Mouse (Mus musculus): ENCODE results near the gene Ifi208.
"Not testable (repeated sequence)": the region's sequence is repeated elsewhere in the genome, so short reads cannot be mapped to it uniquely, and the experiment has no call there.

Gene Ifi208

DNA sequence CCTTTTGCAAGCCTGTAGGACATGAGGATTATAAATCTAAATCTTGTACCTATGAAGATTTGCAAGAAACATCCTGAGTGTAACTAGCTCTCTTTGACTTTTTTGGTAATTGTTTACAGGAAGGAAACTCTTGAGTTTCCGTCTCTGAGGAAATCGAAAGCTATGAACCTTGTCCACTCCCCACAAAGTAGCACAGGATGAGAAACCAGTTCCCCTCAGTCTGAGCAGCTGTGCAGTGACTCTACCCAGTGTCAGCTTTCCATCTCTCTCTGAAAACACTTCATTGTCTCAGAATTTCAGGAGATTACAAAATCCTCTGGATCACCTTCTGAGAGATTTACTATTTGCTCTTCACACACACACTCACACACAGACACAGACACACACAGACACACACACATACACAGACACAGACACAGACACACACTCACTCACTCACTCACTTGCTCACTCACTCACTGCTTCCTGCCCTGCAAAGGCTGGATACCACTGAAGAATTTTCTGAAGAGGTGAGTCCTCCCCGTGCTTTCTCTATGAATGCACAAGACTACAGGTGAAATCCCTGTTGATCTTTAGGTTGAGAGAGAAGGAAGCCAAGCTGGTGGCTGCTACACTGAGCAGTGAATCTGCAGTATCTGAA, at the start of gene Ifi208:
TSS of gene Ifi208 (plus strand) at position 218 of the 640 bp plus-strand sequence.
- not testable (repeated sequence) for DNase-seq (ENCODE audit: low spot score)

DNA sequence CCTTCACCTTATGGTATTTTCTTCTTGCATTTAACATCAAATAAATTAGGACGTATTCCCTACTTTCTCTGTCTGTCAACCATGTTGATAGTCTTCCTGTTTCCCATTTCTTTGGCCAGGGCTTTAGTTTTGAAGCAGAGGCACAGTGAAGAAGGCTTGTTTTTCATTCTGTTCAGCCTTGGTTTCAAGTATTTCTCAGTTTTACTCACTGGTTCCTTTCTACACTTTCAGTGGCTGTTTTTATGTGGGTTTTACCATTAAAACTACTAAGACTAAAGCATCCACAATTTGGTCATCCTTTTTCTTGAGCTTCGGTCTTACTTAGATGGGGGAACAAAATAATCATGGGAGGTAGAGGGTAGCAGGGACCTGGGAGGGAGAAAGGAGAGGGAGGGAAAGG, 49.4 kb upstream of the Ifi208 start:
- no peak for DNase-seq (ENCODE audit: low spot score)

DNA sequence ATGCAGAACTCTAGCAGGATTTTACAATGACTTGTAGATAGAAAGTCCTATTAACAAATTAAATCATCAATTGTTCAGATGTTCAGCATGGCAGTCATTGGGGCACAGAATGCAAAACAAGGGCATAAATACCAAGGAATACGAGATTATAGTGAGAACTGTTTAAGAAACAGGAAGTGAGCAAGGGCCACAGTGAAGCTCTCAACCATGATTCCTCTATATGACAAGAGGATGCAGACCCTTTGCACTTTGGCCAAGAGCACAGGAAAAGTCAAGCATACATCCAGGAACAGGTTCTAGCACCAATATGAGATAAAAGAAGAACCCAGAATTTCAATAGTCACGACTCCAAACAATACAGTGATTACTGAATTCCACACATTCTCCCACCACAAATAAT, 46.8 kb upstream of the Ifi208 start:
- no peak for DNase-seq (ENCODE audit: low spot score)

DNA sequence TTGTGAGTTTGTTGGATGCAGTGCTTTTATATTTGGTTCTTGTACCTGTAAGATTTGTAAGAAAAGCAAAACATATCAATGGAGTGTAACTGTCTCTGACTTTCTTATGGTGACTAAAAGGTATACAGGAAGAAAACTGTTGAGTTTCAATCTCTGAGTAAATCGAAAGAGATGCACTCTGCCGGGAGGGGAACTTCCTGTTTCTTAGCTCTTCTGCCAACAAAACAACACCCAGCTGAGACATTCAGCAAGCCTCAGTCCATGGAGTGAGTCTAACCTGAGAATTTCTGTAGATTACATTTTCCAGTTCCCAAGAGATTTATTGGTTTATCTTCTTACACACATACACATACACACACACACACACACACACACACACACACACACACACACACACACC, 42.9 kb upstream of the Ifi208 start, which contains the start of gene Ifi209:
TSS of gene Ifi209 (plus strand) at position 296 of the 400 bp plus-strand sequence.
- DNase-seq (ENCODE audit: low spot score), result not testable (repeated sequence)

DNA sequence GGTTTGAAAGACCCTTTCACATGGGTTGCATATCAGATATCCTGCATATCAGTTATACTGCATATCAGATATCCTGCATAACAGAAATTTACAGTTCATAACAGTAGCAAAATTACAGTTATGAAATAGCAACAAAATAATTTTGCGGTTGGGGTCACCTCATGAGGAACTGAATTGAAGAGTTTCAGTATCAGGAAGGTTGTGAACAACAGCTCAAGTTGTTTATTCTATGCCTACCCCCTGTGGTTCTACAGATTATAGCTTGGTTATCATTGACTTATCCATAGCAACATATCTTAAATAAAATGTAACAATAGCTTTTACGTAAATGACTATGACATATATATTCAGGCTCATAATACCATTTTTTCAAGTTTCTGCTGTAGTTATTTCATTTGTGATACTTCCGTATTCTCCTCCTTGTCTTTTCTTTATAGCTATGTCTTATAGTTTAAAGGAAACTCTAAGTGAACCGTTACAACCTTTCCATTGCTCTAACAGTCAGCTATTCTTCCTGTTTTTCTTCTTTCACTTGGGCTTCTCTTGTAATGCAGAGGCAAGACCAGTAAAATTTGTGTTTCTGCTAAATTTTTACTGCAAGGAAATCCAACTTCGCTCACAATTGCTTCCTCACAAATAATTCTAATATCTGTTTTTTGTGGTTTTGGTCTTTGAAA, 39.4 kb upstream of the Ifi208 start:
- no peak for DNase-seq (ENCODE audit: low spot score)

DNA sequence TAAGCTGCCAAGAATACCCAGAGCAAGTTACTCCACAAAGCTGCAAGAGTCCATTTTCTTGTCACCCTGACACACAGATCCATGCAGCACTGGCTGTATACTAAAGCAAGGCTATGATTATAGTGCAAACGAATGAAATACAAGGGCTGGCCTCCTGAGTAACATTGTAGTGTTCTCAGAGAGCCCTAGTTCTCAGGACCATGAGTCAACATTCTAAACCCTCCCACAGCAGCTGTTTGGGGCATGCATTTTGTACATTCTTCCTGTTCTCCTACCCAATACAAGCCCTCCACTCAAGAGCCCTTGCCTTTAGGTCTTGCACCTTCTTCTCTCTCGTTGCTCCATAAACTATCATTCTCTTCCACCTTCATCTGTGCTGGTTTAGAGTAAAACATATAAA, 28.1 kb upstream of the Ifi208 start:
- no peak for DNase-seq (ENCODE audit: low spot score)

DNA sequence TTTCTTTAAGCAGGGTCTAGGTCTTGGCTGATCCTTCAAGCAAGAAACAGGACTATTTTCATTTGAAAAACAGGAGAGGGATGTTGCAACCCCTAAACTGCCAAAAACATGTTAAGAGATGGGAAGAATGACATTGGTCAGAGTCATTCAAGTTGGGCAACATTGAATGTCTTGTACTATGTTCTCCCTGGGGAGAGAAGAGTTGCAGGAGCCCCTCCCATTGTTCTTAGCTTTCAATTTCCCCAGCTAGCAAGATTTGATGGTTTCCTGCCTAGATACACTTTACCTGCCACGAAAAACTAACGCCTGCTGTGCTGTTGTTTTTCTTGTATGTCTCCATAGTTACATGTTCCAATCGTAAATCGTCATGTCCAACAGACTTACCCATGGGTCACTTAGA, 15.5 kb upstream of the Ifi208 start:
- DNase-seq (ENCODE audit: low spot score), result no peak

DNA sequence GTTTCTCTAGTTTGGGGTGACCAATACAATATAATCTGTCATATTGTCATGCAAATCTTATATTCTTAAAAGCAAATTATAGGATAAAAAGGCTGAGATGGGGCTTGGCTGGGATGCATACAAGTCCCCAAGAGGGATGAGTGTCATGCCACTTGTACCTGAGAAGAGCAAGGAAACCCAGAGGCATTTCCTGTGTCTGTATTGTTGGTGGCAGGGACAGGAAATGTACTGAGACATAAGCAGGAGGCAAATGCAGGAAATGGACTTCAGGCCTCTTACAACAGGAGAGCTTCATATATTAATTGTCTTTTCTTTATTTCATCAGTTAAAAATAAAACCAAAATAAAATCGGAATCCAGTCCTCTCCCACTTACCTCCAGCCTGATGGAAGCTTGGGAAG, 5.1 kb downstream of the Ifi208 start:
- not testable (repeated sequence) for DNase-seq (ENCODE audit: low spot score)

DNA sequence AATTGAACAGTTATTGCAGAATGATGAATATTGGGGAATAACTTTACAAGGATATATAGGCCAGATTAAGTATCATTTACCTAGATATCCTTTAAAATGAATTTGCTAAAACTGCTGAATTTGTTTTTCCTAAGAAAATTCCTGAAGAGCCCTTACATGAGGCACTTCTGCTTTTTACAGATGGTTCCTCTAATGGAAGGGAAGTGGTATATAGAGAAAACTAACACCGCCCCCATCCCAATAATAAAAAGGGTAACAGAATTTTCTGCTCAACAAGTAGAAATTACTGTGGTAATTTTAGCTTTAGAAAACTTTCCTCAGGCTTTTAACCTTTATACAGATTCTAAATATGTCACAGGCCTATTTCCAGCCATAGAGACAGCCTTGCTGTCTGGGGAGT, 20.8 kb downstream of the Ifi208 start:
- no peak for DNase-seq (ENCODE audit: low spot score)

DNA sequence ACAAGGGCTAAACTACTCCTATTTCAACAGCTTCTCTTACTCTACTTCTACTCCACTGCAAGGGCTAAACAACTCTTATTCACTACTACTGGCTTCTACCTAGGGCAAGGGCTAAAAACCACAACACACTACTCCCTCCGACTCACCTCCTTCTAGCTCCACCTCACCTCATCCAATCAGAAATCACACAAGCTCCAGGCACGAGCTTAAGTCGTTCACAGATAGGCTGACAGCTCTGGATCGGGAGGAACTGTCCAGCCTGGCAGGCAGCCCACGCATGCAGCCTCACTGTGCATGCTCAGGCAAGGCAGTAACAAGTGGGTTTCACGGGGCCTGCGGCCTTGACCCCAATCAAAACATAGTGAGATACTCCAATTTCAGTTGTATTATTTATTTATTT, 59.7 kb downstream of the Ifi208 start:
- no peak for DNase-seq (ENCODE audit: low spot score)

DNA sequence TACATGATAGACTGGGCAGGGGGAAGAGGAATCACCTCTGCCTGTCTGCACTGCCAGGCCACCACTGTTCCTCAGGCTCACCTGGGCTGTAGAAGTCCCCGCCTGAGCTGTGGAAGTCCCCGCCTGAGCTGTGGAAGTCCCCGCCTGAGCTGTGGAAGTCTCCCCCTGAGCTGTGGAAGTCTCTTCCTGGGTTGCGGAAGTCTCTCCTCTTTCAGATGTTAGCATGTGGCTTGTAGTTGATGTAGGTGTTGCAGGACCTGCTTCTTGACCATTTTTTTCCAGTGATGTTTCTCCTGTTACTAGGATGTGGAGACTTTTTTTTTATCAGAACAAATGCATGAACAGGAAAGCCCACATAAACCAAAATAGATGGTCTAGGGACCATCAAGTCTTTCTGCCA, 61.5 kb downstream of the Ifi208 start:
- DNase-seq (ENCODE audit: low spot score), result not testable (repeated sequence)

DNA sequence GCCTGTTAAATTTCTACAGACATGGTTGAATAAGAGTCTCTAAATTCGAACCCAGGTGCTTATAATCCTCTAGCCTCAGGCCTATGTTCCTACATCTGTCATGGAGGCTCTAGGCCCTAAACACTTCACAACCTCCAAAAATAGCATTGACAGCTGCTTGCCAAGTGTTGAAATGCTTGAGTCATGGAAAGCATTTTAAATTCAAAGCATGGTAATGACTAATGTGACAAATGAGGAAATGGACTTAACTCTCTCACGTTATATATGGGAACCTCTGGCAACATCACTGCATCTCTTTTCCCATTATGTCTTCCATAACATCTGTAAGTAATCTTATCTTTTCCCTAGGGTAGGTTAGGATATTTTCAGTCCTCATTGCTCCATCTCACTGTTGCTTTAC, 63.5 kb downstream of the Ifi208 start:
- DNase-seq (ENCODE audit: low spot score), result no peak

DNA sequence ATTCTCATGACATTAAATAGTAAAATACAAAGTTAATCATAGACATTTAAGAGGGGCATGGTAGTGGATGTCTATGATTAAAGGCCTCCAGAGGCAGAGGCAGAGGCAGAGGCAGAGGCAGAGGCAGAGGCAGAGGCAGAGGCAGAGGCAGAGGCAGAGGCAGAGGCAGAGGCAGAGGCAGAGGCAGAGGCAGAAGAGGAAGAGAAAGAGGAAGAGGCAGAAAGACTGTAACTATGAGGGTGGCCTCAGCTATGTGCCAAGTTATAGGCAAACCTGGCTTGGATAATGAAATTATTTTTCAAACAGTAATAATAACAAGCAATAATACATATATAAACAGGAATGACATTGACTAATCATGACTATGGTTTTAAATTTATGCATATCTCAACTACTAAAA, 67.1 kb downstream of the Ifi208 start:
- no peak for DNase-seq (ENCODE audit: low spot score)

DNA sequence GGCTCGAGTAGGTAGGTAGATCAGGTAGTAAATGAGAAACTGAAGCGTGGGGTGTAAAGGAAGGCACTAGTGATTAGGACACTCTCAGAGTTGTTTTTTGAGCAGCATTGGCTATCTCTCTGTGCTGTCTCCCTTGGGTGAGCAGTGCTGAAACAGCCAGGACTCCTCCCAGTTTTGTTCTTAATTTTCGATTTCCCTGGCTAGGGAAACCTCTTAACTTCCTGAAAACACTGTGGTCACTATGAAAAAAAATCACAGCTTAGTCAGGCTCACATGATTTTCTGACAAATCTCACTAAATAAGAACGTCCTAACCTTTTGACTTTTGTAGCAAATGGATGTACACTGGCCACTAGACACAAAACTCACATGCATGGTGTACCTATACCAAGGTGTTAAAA, 68.2 kb downstream of the Ifi208 start, which contains the start of gene Ifi207:
TSS of gene Ifi207 (minus strand) at position 92 of the 400 bp plus-strand sequence.
- no peak for DNase-seq (ENCODE audit: low spot score)

DNA sequence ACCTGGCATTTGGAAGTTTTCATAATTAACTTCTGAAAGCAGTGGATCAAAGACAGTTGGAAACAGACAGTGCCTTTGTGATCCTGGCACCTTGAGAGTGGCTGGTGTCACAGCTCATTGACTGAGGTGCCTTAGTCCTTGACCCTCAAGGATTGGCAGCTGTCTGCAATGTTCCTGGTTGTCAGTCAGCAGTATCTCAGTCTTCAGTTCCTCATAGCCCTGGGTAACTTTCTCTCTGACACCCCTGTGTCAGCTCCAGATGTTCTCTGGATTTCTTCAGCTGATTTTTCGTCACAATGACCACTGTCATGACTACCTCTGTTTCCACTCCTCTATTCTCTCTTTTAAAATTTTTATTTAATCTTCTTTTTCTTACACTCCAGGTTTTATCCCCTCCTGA, 68.8 kb downstream of the Ifi208 start:
- DNase-seq (ENCODE audit: low spot score), result no peak
